Mouse (Mus musculus): ENCODE results near the gene Spdye4a.
A peak's percentile ranks its signal among the peaks of the same experiment; 100 is the strongest.
"Not testable (repeated sequence)": the region's sequence is repeated elsewhere in the genome, so short reads cannot be mapped to it uniquely, and the experiment has no call there.

Gene Spdye4a

DNA sequence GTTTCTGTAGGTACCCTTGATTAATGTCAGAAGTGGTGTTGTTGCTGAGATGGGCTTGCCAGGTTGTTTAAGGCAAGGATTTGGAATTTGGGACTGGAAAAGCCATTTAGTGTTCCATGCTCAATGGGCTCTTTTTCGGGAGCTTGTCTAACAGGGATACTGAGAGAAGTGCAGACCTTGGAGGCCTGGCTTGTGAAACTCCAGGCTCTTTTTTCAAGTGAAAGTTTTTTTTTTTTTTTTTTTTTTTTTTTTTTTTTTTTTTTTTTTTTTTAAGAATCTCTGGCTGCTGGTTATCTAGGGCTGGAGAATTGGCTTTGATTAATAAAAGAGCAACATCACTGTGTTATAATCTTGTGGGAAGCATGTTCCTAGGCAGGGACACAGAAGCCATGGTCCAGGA is 4.4 kb downstream of the Spdye4a start:
- no peak for DNase-seq (ENCODE audit: low spot score)

DNA sequence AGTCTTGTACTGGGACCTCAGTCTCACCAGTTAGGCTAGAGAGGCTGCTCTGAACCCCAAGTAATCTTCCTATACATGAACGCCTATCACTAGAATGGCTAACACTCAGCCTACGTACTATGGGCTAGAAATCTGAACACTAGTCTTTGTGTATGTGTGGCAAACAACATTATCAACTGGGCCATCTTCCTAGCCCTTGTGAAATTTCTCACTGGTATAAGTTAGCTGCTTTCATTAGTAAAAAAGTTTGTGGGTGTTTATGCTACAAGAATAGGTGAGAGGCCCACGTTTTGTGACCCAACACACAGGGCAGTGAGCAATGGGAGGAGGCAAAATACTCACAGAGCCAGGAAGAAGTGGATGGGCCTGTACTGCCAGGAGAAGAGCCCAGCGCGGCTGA is 5.7 kb downstream of the Spdye4a start:
- no peak for DNase-seq (ENCODE audit: low spot score)

DNA sequence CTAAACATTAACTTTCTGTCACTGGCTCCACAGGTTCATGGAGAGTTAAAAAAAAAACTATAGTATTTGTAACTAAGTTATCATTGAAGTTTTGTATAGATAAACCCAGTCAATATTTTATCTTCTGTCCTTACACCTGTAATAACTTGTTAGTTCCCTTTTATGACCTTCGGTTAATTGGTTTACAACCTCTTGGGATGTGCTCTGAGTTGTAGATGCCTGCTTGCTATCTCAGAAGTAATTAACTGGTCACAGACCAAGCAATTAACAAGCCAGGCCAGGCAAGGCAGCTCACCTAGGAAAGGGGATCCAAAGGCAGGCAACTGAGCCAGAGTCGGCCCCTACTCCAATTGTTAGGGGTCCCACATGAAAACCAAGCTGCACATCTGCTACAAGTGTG is 12.9 kb downstream of the Spdye4a start:
- no peak for DNase-seq (ENCODE audit: low spot score)

DNA sequence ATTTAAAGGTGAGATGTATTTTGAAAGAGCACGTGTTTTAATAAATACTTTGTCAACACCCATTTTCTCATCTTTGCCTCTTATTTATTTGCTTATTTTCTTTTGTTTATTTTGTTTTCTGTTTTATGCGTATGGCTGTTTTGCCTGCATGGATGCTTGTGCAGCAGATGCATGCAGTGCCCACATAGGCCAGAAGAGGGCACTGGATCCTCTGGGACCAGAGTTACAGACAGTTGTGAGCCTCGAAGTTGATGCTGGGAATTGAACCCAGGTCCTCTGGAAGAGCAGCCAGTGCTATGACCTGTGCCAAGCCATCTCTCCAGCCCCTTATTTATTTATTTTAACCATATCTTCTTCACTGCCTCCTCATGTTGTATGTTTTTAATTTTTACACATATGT is 21.7 kb downstream of the Spdye4a start:
- DNase-seq (ENCODE audit: low spot score), result no peak

DNA sequence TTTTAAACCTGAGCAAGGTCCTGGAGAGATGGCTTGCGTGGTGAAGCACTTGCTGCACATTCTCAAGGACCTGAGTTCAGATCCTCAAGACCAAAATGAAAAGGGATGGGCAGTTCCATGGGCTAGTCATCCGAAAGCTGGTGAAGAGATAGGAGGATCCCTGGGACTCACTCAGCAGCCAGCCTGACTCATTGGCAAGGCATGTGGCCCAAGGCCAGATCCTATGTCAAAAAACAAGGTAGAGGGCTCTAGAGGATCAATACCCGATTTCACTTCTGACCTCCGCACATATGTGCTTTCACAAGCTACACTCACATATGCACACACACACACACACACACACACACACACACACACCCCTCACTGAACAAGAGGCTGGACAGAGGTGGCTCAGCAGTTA is 30.2 kb downstream of the Spdye4a start:
- DNase-seq (ENCODE audit: low spot score), result no peak

DNA sequence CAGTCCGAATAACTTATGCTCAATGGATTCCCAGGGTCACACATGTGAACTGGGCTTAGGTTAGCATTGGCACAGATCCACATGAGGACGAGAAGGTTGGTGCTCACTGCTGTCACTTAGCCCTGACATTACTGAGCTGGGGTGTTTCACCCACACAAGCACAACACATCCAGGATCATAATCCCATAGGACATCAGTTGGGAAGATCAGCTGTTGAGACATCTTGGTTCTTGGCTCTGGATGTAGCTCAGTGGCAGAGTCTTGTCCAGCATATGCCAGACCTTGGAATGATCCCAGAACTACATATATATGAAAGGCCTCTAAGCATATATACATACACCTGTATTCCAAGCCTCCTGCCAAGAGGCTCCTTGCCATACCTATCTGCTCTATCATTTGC is 31.5 kb downstream of the Spdye4a start:
- DNase-seq (ENCODE audit: low spot score), result no peak

DNA sequence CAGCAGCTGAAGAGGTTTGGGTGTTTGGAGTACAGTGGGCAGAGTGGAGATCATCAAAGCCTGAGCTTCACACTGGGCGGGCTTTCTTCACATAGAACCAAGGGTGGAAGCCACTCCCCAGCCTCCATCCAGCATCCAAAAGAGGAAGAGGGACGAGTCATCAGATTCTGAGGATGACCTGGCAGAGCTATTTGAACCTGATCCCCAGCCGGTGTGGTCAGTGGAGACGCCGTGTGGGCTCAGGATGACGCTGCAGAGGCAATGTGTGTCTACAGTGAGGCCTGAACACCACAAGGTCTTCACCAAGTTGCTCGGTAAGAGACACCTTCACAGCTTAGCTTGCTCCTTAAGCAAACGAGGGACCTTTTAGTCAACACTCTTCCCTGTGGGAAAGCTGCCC is 31.9 kb downstream of the Spdye4a start:
- DNase-seq (ENCODE audit: low spot score), result not testable (repeated sequence)

DNA sequence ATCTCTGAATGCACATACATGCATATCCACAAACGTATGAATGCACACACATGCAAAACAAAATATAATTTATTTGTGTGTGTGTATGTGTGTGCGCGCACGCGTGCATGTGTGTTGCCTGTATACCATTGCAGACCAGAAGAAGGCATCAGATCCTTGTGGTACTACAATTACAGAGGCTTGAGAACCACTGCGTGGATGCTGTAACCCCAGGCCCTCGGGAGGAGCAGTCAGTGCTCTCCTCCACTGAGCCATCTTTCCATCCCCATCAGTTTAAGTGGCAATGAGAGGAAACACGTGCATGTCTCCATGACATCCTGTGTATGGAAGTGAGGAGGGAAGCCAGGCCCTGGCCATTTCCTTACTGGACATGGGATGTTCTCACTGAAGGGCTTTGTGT is 33.9 kb downstream of the Spdye4a start:
- no peak for DNase-seq (ENCODE audit: low spot score)

DNA sequence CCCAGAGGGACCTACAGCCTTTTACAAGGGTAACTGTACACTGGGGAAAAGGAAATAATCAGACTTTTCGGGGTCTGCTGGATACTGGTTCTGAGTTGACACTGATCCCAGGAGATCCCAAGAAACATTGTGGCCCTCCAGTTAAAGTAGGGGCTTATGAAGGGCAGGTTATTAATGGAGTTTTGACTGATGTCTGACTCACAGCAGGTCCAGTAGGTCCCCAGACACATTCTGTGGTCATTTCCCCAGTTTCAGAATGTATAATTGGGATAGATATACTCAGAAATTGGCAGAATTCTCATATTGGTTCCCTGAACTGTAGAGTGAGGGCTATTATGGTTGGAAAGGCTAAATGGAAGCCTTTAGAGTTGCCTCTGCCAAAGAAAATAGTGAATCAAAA is 38.7 kb downstream of the Spdye4a start:
- not testable (repeated sequence) for DNase-seq (ENCODE audit: low spot score)

DNA sequence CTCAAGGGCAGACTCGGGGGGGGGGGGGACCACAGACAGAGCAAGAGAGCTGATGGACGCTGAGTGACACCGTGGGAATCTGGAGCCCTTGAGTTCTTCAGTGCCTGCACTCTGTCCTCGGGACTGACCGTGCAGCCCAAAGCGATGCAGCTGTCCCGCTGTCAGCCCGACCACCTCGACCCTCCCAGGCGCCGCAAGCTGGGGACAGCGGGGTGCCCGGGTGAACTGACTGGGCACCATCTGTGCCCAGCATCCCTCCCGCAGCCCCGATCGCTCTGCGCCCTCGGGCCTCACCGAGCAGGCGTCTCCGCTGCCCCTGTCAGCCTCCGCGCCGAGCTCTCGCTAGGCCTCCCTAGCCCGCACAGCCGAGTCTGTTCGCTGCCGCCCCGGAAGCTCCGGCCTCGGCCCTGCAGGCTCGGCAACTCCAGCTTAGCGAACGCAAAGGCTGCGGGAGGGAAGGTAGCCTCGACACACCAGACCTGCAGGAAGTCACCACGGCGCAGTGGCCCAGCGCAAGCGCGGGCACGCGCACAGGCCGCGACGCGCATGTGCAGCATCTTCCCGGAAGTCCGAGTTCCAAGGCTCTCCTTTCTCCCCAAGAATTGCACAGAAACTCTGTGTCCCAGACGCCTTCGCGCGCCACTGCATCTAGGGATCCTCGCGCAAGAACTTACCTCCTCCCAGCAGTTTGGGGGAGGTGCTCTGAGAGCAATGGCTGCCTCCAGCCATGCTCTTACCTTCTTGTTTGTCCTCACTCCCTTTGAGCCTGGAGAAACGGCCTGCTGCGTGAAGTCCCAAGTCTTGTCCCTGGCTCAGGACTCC is 46.2 kb downstream of the Spdye4a start, which contains the start of the genes Rbak and Spdye4b:
Rbak (minus strand) TSS at position 521 of the 822 bp plus-strand sequence.
Spdye4b (plus strand) TSS at position 763 of the 822 bp plus-strand sequence.
- DNase-seq (ENCODE audit: low spot score), result peak; percentile 84

DNA sequence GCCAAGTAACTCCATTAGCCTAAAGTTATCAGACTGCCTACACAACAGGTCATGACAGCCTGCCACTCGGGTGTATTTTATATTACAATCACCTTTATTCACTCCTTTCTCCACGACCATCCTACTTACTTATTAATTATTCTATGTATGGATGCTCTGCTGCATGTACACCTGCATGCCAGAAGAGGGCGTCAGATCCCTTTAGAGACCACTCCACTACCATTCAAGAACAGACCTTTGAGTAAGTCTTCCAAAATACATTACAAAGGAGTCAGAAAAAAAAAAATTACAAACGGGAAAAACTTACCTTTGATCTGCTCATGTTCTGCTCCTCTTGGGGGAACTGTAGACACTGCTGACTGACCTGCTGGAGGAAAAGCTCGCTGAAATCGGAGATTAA is 47.5 kb downstream of the Spdye4a start:
- no peak for DNase-seq (ENCODE audit: low spot score)

DNA sequence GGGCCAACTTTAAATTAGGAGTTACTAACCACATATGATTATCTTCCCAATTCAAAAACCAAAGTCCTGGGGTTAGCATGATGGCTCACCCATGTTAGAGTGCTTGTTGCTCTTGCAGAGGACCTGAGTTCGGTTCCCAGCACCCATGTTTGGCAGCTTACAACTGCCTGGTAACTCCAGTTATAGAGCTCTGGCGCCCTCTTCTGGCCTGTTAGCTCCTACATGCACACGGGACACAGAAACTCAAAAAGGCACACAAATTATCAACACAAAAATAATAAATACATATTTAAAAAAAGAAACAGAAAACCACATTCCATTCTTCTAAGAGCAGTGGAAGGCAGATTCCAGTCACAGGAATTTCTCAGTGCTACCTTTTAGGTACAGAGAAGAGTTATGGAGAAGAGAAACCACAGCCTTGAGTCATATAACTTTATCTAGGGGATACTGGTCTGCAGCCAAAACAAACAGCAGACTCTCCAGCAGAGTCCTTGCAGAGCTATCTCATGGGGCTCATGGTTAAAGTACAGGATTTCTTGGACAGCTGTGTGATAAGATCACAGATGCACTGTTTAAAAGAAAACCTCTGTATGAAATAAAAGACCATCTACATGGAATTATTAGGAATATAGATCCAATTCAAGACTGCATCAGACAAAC is 49.0 kb downstream of the Spdye4a start:
- no peak for DNase-seq (ENCODE audit: low spot score)

DNA sequence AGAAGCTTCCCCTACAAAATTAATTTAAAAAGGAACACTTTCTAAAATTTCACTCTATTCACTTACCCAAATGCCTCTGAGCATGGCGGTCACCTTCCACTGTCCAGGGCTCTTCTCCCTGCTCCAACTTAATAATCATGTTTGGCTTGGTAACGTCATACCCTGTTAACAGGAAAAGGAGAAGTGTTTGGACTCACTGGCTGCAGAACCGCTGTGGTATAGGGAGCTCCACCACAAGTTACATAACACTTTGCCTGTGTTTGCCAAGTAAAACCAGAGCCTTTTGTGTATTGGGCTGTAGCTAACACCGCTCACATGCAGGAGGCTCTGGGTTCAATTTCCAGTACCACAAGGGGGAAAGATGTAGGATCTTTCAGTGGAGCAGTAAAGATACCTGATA is 50.7 kb downstream of the Spdye4a start:
- DNase-seq (ENCODE audit: low spot score), result no peak

Measured in urinary bladder, postnatal 25 days (tissue).